Mouse (Mus musculus): Measurements from ENCODE around the gene Trappc2l.
"Not testable (repeated sequence)": the region's sequence is repeated elsewhere in the genome, so short reads cannot be mapped to it uniquely, and the experiment has no call there.

Gene Trappc2l

DNA sequence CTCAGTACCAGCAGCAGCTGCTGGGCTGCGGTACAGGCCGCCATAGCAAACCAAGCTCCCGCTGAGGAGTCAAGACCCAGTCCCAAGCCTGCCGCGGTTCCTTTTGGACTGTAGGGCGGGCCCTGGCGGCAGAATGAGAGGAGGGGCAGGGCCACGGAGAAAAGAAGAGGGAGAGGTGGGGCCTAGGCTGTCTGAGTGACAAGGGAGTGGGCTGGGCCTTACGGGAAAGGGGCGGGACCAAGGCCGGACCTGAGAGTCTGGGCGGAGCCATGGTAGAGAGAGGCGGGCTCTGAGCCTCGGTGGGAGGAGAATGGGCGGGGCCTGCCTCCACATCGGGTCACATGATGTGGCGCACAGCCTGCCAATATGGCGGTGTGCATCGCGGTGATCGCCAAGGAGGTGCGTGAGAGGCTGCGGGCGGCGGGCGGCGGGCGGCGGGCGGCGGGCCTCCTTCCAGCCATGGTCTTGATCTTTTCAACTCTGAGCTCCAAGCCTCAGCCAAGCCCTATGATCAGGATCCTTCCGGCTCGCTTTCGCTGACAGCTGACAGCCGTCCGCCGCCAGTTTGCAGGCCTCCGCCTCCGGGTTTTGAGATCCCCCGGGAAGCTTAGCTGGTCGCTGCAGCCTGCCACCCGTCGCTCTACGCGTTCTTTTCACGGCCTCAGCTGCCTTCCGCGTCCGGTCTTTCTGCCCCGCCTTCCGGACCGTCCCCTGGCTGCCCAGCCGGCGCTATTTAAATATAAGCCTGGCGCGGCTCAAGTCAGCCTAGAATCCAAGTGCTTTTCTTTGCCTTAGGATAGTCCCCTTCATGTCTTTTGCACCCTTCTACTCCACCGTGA is at the start of gene Trappc2l, which contains the start of gene Galns:
Gene Trappc2l (plus strand): TSS at position 346 of the 839 bp plus-strand sequence.
Gene Galns (minus strand): TSS at position 169 of the 839 bp plus-strand sequence.
- DNase-seq (ENCODE audit: low spot score): peak; percentile 96

DNA sequence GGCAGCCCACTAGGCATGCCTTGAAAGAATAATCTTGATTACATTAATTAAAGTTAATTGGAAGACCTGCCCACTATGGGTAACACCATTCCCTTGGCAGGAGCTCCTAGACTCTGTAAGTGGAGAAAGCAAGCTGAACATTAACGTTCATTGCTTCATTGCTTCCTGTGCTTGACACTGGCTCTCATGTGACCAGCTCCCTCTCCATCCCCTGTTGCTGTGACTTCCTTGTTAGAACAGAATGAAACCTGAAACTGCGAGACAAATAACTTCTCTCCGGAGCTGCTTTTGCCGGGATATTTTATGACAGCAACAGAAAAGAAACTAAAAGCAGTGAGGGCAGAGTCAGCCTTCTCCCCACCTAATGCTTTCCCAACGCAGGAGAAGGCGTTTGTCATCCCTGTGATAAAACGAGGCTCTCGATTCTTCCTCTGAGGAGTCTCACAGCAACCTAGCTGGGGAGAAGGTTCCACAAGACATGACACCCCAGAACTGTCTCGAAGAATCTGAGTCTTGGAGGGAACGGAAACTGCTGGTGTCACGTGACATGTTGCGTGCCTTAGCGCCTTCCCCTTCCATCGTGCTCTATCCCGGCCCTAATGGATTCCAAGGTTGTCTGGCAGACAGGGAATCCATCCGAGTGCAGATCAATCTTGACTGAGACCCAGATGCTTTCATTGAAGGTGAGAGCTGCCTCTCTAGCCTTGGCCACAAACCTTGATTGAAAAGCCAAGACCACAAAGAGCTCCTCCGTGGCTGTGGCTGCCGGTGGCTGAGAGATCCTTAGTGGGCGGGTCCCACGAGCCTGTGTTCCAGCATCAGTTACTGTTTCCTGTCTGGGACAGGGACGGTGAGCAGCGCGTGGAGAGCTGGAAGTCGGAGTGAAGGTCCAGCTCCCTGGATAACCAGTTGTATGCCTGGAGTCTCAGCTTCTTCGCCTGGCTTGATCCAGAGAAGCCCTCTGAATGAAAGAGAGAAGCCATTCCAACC is 46.8 kb upstream of the Trappc2l start:
- no peak for DNase-seq (ENCODE audit: low spot score)

DNA sequence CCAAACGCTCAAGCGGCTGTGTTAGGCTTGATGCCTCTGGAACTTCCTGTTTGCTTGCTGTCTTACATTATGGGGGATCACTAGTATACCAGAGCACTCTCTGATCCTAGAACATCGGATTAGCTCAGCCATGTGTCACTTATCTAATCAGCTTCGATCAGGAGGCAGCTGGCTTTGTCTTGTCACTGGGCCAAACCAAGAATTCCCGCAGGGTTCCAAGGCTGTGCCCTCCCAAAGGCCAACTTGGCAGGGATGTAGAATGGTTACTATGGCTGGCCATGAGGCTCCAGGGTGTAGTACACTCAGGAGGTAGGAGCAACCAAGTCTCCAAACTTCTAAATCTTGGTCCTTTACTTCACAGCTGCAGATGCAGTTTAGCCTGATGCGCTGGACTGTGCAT is 44.7 kb upstream of the Trappc2l start:
- DNase-seq (ENCODE audit: low spot score): no peak

GRCm38 (mm10) chr8:122567361-122568108 is 43.9 kb upstream of the Trappc2l start, which contains the start of gene Cdt1:
TSS of gene Cdt1 (plus strand) at chr8:122568015.
- peak; percentile 95 for DNase-seq (ENCODE audit: low spot score)

GRCm38 (mm10) chr8:122568109-122568504 is 43.3 kb upstream of the Trappc2l start:
- DNase-seq (ENCODE audit: low spot score): no peak

GRCm38 (mm10) chr8:122568881-122569309 is 42.5 kb upstream of the Trappc2l start:
- no peak for DNase-seq (ENCODE audit: low spot score)

DNA sequence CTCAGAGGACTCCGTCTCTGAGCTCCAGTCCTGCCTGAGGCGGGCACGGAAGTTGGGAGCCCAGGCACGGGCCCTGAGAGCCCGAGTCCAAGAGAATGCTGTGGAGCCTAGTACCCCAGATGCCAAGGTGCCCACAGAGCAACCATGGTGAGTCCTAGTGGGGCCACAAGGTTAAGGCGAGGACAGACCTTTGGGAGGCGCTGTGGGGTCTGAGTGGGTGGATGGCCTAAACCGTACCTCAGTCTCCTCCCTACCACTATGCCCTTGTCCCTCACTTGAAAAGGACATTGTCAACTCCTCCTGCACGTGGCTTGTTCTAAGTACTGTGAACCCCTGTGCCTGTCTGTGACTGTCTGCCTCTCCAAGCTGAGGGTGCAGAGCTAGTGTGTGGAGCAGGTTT is 42.1 kb upstream of the Trappc2l start:
- no peak for DNase-seq (ENCODE audit: low spot score)

GRCm38 (mm10) chr8:122569996-122570395 is 41.4 kb upstream of the Trappc2l start:
- no peak for DNase-seq (ENCODE audit: low spot score)

DNA sequence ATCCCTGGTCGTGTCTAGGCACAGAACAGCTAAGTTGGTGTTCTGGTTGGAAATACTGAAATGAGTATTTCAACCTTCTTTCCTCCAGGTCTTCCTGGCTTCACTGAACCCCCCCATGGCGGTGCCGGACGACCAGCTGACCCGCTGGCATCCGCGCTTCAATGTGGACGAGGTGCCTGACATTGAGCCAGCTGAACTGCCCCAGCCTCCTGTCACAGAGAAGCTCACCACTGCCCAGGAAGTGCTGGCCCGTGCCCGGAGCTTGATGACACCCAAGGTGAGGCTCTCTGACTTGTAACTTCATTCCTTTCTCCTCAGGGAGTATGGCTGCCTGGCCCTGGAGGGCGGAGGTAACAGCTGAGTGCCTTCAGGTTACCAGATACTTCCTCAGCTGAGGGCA is 40.3 kb upstream of the Trappc2l start:
- DNase-seq (ENCODE audit: low spot score): no peak

DNA sequence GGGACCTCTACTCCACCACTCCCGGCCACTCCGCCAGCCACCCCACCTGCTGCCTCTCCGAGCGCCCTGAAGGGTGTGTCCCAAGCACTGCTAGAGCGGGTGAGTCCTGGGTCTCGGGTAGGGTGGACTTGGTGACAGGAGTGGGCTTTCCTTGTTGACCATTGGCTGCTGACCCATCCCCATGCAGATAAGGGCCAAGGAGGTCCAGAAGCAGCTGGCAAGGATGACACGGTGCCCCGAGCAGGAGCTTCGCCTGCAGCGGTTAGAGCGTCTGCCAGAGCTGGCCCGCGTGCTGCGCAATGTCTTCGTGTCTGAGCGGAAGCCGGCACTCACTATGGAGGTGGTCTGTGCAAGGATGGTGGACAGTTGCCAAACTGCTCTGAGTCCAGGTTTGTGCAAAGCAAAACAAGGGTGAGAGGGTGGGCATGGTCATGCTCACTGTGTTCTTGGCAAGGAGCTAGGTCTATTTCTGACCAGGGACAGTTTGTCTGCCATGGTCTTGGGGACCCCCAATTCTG is 39.6 kb upstream of the Trappc2l start:
- DNase-seq (ENCODE audit: low spot score): no peak

GRCm38 (mm10) chr8:122572751-122573150 is 38.7 kb upstream of the Trappc2l start:
- no peak for DNase-seq (ENCODE audit: low spot score)

GRCm38 (mm10) chr8:122573176-122573575 is 38.3 kb upstream of the Trappc2l start:
- DNase-seq (ENCODE audit: low spot score): not testable (repeated sequence)

GRCm38 (mm10) chr8:122573577-122573976 is 37.9 kb upstream of the Trappc2l start:
- DNase-seq (ENCODE audit: low spot score): no peak

DNA sequence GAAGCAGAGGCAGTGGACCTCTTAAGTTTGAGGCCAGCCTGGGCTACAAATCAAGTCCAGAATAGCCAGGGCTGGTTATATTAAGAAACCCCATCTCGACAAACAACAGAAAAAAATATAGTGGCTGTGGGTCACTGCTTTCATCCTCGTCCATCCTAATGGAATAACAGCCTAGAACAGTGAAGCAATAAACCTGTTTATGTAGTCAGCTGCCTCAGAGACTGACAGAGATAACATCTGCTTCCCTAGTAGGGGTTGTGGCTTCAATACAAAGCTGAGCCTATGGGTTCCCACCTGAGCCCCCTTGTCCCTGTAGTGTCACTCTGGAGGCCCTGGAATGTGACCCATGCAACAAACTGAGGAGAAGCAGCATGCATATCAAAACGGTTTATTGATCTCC is 37.2 kb upstream of the Trappc2l start:
- DNase-seq (ENCODE audit: low spot score): no peak

- no peak for DNase-seq (ENCODE audit: low spot score)
Observed at GRCm38 (mm10) chr8:122574667-122575251, 36.7 kb upstream of the Trappc2l start.

DNA sequence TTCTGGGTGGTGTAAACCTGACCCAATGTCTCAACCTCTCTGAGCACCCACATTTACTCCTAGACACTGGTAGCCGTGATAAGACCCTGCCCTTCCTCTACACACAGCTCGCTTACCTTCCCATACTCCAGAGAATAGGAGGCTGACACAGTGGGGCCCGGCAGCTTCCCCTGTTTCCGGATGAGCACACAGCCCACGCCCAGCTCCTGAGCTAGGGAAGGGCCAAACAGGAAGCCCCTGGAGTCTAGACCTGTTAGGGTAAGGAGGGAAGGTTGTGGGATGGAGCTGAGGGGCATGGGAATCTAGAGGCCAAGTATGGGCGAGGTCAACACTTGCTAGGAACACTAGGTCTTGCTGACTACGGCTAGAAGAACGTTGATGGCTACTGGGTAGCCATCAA is 36.2 kb upstream of the Trappc2l start:
- DNase-seq (ENCODE audit: low spot score): no peak

DNA sequence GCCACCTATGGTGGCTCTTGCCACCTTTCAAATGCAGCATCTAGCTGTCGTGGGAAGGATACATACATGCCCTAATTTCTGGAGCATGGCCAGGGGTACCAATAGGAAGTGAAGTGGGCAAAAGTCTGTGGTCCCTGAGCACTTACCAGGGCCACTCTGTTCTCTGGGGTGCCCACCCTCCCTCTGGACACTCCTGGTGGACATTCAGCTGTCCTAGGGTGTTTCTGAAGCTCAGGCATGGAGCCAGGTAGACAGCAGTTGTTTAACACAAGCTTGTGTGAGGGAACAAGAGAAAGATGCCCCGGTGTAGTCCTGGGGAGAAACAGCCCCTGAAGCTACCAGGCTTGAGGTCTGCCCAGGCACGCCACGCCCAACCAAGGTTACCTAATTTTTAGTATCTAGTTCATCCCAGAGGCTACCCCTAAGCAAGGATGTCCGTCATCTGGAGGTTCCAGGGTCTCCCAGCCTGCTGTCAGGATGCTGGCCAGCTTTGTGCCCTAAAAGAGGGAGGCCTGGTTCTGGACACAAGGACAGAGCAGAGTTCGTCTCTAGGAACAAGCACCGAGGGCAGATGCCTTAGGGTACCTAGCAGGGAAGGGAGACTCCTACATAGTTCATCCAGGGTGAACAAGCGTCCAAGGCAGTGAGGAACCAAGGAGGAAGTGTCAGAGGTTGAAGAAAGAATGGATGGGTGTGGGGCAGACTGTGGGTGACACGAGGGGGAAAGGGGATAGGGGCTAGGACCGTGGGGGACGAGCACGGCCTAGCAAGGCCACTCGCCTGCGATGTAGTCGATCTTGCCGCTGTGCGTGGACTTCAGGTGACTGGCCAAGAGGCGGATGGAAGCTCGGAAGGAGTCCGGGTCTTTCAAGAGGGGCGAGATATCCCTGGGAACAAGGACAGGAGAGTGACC is 35.4 kb upstream of the Trappc2l start:
- no peak for DNase-seq (ENCODE audit: low spot score)

- peak; percentile 96 for DNase-seq (ENCODE audit: low spot score)
Observed at GRCm38 (mm10) chr8:122576648-122577022, 34.8 kb upstream of the Trappc2l start, which contains the start of gene Aprt. TSS of gene Aprt (minus strand) at chr8:122576909.

DNA sequence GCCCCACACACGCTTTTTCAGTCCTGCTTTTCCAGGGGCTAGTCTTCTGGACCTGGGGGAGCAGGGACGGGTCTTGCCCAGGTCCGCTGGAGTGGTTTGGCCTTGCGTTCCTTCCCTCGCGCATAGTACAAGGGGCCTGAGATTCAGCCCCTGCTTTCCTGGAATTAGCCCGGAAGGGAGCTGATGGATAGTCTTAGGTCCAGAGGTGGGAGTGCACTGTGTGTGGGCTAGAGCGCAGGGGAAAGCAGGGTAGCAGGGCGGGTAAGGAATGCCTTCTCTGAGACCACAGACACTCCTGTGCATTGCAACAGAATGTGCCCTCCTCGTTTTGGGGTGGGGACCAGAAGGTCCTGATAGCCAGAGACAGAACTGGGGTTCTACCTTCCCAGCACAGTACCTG is 34.3 kb upstream of the Trappc2l start:
- no peak for DNase-seq (ENCODE audit: low spot score)

DNA sequence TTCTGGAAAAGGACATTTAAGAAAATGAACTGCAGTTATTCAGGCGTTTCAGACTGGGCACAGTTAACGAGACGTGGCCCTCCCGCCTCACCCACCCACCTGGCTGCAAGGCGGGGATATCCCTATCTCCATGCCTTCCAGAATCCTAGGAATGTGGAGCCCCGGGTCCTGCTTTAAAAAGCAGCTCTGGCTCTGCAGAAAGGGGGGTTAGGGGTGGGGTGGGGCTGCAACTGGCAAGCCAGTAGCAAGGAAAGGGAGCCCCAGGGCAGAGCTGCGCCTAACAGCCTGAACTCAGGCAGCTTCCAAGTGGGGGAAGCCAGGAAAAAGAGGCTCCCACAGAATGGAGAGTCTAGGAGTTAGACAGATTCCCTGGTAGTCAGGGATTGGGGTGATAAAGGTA is 32.2 kb upstream of the Trappc2l start:
- no peak for DNase-seq (ENCODE audit: low spot score)

Data from lung, postnatal 25 days (tissue).